Mouse (Mus musculus): ENCODE data around the gene Map10.

Map10 gene

DNA sequence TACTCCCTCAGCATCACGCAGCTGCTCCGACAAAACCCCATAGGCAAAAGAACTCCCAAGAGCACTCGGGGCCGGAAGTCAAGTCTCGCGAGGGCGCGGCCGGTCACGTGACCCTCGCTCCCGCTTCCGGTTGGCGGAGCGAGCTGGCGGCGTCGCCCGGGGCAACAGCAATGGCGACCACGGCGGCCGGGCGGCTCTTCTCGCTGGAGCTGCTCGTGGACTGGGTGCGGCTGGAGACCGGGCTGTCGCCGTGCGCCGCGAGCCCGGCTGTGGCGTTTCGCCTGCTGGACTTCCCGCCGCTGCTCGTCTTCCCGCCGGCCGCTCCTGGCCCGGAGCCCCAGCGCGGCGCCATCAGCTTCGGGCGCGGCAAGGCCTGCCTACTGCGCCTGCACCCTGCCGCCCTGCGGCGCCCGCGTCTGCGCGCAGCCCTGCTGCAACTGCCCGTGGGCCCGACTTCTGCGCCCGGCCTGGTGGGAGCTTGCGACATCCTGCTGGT lies at the start of gene Map10:
Gene Map10, plus strand, starts transcription at position 119 of the 496 bp plus-strand sequence.
- peak; percentile 91 for DNase-seq

DNA sequence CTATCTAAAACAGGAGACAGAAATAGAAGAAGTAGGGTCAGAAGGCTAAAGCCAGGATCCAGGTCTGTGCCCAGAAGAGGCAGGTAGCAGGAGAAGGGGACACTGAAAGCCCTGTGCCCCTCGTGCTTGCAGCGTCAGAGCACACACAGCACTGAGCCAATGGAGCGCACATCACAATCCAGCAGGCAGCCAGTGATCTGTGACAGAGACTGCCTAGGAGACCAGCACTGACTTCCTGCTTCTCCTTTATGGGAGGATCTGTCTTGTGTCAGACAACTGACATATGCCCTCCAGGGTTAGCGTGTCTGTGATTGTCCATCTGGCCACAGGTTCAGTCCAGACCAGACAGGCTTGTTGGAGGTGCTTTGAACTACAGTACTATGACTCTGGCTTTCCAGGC lies 49.3 kb upstream of the Map10 start:
- no peak for DNase-seq

DNA sequence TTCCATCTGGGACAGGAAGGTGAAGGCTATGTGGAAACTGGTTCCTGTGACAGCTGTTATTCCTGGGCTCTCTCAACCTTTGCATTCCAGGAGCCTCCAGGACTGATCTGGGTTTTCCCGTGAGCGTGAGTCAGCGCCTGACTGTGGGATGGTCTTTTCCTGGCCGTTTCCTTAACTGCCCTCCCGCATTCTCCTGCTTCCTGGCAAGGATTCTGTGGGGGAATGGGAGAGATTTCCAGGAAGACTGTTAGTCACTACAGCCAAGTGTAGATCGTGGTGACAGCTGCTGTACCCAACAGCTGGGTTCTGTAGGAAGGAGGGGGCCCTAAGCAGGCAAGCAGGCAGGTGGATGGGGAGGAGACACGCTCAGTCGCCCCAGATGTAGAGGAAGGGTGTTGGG lies 45.3 kb upstream of the Map10 start:
- peak; percentile 38 for DNase-seq

DNA sequence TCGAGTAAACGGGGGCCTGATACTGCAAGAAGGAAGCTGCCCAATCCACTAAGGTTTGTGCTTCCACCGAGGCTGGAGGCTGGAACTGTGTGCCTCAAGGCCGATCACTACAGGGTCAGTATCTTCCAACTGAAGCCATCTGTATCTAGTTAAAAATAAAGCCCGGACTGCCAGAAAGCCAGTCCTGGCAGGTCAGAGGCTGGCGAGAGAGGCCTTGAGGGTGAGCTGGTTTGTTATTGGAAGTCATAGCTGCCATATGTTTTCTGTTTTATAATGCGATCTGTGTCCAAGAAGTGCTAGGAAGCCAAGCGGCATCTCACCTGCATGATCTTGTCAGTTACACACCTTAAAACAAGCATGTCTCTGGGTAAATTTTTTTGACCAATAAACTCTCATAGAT lies 43.2 kb upstream of the Map10 start:
- DNase-seq = no peak

DNA sequence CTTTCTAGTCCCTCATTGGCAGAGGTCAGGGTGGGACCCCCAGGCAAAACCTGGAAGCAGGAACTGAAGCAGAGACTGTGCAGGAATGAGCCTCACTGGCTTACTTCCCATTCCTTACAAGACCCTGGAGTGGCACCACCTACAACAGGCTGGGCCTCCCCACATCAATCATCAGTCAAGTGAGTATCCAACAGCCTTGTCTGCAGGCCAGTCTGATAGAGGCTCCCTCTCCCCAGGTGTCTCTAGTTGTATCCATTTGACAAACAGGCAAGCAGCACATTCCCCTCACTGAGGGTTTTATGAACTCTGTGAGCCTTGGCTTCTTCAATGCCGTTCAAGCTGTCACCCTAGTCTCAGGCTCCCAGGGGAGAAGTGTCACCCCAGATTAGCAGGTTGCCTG lies 40.8 kb upstream of the Map10 start:
- DNase-seq = no peak

DNA sequence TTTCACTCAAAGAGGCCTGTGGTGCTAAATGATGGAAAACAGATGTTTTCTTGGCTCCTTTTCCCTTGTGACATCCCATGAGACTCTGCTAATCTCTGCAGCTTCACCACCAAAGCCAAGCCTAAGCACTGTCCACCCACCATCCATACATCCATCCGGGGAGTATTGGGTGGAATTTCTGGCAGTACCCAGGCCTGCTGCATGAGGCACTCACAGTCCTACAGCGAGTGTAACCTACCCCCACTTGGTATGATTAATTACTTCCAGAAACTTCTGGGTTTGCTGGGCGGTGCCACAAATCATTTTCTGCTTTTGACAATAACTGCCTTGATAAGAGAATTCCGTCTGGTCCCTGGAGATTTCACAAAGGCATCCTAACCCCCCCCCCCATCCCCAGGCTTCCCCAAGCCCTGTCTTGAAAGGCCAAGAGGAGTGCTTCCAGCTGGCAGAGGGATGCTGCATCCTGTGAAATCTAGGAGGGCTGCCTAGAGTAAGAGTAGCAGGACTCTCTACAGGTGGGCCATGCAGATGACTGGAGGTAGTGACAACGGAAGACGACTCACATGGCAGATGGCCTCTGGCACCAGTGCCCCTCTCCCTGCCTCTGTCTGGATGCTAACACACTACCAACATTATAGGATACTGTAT lies 31.1 kb upstream of the Map10 start:
- DNase-seq = no peak

DNA sequence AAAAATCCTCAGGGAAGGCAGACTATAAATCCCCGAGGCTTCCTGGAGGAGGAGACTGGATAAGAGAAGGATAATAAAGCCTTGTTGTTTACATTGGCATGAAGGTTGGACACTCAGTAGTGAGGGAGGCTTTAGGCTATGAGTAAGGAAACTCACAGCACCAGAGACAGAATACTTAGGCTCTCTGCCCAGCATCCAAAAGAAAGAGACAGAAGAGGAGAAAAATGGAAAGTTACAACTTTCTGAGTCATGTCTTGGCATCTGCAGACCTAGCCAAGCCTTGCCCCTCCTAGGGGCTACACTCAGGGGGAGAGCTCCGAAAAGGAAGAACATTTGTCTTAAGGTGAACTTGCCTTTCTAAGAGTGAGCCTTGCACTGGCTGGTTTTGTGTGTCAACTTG lies 30.0 kb upstream of the Map10 start:
- DNase-seq = no peak

DNA sequence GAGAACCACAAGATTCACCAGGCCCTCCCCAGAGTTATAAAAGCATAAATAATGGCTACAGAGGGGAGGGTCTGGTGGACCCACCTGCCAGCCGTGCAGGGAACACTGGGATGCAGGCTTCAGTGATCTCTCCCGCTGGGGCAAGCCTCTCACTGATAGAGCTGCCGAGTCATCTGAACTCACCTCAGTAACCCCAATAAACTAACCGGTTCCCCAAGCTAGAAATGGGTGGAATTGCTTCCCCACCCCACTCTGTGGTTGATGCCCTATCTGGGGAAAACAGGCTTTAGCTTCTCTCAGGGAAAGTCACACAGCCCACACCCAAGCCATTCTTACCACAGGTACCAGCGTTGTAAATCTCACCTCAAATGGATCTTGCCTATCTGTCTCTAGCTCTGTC lies 28.9 kb upstream of the Map10 start:
- no peak for DNase-seq

DNA sequence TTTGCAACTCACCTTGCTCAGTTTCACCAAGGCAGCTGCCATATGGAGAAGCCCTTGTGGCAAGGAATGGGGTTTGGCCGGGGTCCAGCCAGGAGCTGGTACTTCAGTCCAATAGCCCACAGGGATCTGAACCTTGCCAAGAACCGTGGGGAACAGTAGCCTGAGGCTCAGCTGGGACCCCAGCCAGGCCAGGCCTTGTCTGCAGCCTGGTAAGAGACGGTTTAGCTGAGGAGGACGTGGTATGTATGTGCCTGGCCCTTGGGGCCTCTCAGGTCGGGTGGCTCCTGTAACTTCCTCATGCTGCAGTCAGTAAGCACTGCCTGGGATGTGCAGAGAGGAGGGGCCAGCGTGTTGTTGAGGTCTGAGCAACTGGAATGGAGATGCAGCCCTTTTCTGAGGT lies 27.8 kb upstream of the Map10 start:
- no peak for DNase-seq

DNA sequence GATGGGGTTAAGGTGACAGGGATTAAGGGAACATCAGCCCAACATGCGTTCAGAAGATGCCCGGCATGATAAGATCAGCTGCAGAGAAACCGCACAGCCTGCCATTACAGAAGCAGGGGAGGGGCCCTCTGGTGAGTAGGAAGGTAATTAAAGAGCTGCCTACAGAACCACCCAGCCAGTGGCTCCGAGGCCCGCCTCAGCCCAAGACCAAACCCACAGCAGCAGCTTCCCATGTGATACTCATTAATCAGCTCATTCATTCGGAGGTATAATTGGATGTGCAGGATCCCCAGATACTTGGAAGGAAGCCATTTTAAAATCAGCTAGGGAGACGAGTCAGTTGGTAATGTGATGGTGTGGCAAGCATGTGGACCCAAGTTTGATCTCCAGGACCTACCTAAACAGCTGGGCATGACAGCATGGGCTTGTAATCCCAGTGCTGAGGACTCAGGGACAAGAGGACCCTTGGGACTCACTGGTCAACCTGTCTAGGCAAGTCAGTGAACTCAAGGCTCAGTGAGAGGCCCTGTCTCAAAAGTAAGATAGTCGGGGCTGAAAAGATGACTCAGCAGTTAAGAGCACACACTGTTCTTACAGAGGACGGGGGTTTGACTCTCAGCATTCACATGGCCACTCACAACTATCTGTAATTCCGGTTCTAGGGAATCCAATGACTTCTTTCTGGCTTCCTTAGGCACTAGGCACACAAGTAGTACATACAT lies 23.7 kb upstream of the Map10 start:
- DNase-seq = no peak

DNA sequence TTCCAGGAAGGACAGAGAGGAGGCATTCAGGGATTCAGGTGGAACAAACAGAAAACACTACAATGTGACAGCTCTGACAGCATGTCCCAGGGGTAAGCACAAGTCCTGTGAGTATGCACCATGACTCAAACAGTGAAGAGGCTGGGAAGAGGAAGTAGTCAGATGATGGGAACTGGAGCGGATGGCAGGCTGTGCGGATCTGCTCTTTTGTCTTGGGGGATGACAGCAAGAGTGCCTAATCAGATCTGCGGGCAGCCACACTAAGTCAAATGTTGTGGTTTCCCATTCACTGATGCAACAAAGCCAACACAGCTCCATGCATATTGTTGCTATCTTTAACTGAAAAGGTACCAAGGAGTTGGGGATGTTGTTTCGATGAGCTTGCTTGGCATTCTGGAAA lies 20.2 kb upstream of the Map10 start:
- no peak for DNase-seq

DNA sequence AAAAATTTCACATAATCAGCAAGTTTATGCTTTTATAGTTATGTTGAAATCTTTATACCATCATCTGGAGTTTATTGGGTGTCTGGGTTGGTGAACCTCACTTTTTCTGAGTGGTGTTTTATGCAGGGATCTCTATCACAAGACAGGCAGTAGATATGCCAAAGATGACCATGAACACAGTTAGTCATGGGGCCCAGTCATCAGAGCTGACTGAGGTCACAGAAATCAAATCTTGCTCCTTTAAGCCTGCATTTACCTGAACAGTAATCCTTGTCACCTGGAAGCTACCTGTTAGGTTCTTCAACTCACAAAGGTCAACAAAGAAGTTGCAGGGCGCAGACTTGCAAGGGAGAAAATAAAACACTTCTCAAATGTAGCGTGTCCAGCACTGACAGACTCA lies 14.8 kb upstream of the Map10 start:
- DNase-seq = no peak

DNA sequence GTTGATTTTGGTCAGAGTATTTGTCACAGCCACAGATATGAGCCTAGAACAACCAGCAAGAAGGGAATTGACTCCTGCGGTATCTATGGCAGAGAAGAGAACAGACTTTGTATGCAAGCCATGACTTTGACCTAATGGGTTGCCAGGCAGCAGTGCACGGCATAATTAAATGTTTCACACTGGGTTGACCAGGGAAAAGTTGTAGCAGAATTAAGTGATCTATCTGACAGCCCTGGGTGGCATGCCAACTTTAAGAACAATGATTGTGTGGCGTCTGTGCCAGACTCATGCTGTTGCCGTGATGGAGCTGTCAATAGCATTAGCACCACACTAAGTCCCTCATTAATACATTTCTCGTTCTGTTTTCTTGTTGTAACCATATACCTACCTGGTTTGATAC lies 11.1 kb upstream of the Map10 start:
- no peak for DNase-seq

DNA sequence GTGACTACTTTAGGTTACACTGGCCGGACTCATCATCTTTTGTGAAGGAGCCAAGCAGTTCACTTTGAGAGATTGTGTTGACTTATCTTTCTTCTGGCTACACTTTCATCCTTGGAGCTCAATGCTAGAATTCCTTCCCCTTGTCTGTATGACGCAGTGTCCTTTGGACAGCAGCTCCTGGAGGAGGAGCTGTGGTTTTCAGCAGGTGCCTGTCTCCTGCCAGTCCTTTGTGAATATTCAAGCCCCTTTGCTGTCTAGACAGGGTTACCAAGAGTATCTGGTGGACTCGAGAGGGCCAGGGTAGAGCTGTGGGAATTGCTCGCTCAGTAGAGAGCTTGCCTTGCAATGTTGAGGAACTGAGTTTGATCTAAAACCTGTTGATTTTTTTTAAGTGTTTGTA lies 10.7 kb upstream of the Map10 start:
- DNase-seq = no peak

DNA sequence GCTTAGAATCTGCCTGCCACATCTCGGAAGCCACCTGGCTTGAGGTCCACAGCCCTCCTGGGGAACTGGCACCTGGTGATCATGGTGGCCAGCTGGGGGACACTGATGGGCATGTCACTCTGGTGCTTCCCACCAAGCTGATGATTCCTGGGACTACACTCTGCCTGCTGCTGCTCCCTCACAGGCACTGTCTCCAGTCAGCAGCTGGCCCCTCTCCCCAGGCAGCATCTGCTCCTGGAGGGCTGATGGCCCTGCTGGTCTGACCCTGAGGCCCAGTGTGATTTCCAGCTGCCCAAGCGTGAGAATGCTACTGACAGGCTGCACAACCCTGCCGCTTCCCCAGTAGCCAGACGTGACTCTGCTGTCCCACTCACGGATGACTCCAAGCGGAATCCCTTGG lies 9.2 kb upstream of the Map10 start:
- DNase-seq = no peak

DNA sequence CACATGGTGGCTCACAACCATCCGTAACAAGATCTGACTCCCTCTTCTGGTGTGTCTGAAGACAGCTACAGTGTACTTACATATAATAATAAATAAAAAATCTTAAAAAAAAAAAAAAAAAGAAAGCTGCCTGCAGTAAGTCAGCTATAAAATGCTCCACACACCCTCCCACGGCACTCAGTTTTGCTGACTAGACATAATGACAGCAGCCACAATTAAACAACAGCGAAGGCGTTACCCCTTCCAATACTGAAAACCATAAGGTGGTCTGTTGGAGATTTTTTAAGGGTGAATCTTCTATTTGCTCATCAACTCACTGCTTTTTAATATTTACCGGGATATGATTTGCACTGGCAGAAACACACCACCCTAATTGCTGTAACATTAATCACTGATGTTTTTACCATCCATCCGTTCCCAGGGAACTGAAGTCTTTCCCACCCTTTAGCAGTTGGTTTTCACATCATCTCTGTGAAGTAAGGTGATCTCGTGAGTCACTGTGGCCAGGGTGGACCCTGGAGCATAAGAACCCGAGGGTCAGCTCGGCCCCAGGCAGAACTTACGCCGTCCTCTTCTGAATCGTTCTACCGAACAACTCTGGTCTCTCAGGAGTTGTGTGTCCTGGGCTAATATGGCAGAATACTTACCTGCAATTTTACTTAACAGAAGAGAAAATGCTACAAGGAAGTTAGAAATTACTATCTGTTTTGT lies 7.5 kb upstream of the Map10 start:
- DNase-seq = no peak

DNA sequence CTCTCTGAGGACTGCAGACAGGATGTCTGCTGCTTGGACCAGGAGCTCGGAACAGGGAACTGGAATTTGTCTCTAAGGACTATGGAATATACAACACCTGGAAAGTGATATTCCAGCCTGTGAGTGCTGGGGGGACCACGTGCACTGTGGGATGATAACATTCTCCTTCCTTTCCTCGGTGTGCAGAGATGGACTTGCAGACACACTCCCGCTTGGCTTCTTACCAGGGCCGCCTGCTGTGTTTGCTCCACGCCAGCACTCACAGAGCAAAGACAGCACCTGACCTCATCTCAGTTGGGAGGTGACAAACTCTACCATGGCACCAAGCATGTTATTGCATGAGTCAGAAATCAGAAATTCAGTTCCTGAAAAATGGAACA lies 7.0 kb upstream of the Map10 start:
- DNase-seq = no peak

DNA sequence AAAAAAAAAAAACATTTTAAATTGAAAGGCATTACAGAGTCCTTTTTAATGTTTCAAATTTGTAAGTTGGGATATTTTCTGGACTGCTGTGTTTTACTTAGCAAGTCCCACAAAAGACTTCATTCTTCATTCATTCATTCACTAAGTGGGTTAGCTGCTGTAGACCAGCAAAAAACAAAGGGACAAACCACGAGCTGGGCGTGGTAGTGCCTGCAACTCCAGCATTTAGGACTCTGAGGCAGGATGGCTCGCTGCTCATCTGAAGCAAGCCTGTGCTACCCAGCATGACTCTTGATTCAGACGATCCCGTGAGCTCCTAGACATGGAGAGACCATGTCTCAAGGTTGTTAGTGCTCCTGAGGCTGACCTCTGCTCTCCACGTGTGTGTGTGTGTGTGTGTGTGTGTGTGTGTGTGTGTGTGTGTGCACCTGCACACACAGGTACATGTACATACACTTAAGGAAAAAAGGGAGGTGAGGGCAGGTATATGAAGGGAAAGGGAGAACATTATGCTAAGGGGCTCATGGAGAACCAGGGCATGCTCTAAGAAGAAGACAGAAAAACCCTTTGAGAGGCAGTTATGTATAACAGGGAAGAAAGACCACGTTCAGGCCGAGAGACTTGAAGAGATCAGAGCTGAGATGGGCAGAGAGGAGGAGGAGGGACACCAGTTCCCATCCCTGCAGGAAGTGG lies 4.3 kb upstream of the Map10 start:
- no peak for DNase-seq

DNA sequence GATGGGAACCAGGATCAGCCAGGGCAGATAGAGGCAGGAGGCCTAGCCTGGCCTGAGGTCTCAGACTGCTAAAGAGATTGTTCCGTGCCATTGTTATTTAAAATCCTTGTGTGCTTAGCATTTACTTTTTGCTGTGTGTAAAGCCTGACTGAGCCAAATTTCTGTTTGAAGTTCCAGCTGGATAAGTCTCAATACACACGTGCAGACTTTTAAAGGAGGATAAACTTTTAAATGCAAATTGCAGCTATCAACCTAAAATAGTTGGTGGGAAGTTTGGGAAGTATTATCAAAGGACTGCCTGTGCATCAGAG lies 3.8 kb upstream of the Map10 start:
- no peak for DNase-seq

DNA sequence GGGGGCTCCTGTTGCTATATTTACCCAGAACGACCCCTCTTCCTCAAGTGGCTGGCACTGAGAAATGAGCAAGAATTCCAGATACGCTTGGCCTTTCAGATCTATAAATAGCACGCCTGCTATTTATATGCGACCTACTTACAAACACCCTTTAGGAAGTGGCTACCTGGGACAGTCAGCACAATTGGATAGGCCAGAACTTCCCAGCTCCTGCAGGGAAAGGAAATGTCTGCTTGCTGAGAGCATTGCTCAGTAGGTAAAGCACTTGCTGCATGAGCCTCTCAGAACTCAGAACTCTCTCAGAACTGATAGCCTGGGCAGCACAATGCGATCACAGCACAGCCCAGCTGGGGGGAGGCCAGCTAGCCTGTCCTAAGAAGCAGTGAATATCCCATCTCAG lies 3.4 kb upstream of the Map10 start:
- DNase-seq = no peak

DNA sequence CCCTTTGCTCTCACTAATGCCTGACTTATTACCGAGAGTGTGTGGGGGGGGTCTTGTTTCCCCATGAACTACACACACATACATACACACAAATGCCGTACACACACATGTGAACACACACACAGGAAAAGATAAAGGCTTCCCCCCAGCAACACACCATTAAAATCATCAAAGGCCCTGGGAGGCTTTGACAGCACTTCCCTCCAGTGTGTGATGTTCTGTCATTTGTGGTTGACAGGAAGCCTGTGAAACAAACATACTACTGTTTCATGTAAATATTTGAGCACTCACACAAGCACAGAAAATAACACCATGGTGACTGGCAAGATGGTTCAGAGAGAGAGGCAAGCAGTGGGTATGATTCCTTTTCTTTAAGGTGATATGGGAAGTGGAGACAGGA lies 2.4 kb upstream of the Map10 start:
- no peak for DNase-seq

DNA sequence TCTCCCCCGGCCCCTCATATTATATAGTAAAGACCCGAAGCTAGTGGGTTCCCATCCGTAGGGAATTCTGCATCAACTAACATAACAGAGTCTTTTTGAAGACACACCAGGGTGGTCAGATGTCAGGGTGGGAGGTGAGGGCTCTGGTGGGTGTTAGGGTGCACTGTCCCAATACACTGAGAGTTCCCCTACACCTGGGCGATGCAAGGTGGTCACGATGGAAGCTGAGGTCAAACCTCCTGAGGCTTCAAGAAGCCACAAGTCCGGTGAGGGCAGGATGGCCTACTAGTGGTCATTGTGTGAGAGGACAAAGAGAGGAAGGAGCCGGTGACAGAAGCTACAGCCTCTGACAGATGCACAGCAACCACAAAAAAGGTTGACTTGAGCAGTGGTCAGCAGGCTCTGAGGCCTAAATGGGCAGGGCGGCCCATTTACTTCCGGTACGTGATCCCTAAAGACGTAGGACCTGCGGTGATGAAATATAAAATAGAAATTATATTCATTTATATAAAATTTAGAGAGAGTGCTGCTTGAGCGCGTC lies 389 bp upstream of the Map10 start:
- DNase-seq = no peak

DNA sequence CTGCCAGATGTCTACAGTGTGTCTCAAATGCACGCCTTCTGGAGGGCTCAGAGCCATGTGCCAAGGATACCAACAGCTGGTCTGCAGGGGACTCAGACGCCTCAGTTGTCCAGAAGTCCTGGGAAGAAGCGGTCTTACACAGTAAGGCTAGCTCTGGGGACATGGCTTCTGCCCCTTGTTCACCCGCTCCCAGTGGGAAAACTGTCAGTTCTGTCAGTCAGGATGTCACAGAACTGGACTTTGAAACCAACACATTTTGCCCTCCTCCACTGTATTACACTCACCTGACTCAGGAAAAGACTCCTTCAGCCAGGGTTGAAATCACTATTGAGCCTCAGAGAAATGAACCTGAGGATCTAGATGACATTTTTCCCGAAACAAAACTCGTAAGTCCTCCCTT lies 802 bp downstream of the Map10 start:
- no peak for DNase-seq

DNA sequence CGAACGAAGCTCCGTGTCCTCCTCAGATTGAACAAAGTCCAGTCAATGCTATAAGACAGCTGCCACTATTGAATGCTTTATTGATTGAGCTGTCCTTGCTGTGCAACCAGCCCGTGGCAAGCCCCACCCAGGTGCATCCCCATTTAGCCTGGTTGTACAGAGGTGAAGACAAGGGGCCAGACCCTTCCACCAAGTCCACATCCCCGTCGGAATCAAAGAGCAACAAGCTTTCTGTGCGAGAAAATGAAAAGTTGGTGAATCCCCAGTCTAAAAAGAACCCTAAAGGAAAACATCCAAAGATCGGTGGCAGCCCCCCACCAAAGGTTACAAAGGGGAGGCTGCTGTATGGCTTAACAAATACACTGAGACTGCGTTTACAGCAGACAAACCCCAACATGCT lies 1.3 kb downstream of the Map10 start:
- no peak for DNase-seq
